Mouse (Mus musculus) liver, adult 2 months (tissue): ENCODE data around the gene Dnajb4. TPM values are rescaled to one million over a fixed set of nuclear protein-coding genes. Genes with fewer than 3 reads are reported as not detected.
A peak's percentile ranks its signal among the peaks of the same experiment; 100 is the strongest.
"Not testable (repeated sequence)": the region's sequence is repeated elsewhere in the genome, so short reads cannot be mapped to it uniquely, and the experiment has no call there.

Experiments used
- DNase-seq: peaks from one replicate; pipeline ENCODE4 v3.0.0-alpha.2; 2011; ENCODE audit warnings: low read depth, low spot score; ENCODE audit errors: extremely low read depth
- H3K27ac ChIP-seq: fragments of 200-500 bp; replicated peaks from 2 replicates; pipeline ENCODE4 v1.5.1; 2012; ENCODE audit warnings: low read depth, mild to moderate bottlenecking, control low read depth, inconsistent platforms, low read length; ENCODE audit not compliant: insufficient read depth
- H3K27me3 ChIP-seq: fragments of 200-500 bp; 2 replicates; pipeline ENCODE4 v1.6.1; 2012; ENCODE audit warnings: mild to moderate bottlenecking, moderate library complexity, low read length, inconsistent platforms; ENCODE audit not compliant: control insufficient read depth, insufficient read depth
- H3K36me3 ChIP-seq: fragments of 200-500 bp; 2 replicates; pipeline ENCODE4 v1.6.1; 2012; ENCODE audit warnings: low read length, inconsistent platforms; ENCODE audit not compliant: control insufficient read depth, insufficient read depth
- H3K4me1 ChIP-seq: fragments of 200-500 bp; 2 replicates; pipeline ENCODE4 v1.6.1; 2011; ENCODE audit warnings: low read length; ENCODE audit not compliant: control insufficient read depth, insufficient read depth
- H3K4me3 ChIP-seq: fragments of 200-500 bp; 2 replicates; pipeline ENCODE4 v1.5.1; 2011; ENCODE audit warnings: low read depth, mild to moderate bottlenecking, control low read depth, low read length, moderate library complexity; ENCODE audit not compliant: insufficient read depth
- H3K79me2 ChIP-seq: fragments of 200-500 bp; 2 replicates; pipeline ENCODE4 v1.6.1; 2012; ENCODE audit warnings: inconsistent platforms, mild to moderate bottlenecking, low read length, moderate library complexity; ENCODE audit not compliant: control insufficient read depth, insufficient read depth
- H3K9ac ChIP-seq: fragments of 200-500 bp; 2 replicates; pipeline ENCODE4 v1.6.1; 2012; ENCODE audit warnings: low read depth, mild to moderate bottlenecking, control low read depth, inconsistent platforms, low read length
- CTCF ChIP-seq: fragments of 200-500 bp; IDR thresholded peaks from 2 replicates; pipeline ENCODE4 v1.5.1; 2011; ENCODE audit warnings: low read depth, low read length, control low read depth
- POLR2A ChIP-seq: fragments of 200-500 bp; IDR thresholded peaks from 2 replicates; pipeline ENCODE4 v1.6.1; 2011; ENCODE audit warnings: low read length, control low read depth; ENCODE audit not compliant: insufficient read depth; ENCODE audit errors: extremely low read depth
- WGBS: fragments of 180-500 bp; shearing (Covaris S2); methylation state at CpG from one replicate; pipeline ENCODE4 v1.1.7; 2018; 5-methylcytosine and 5-hydroxymethylcytosine counted together
- polyA plus RNA-seq: library from polyadenylated mRNA; depleted of rRNA; stranded (reverse); fragments of >200 nt; gene quantifications from 2 replicates; pipeline ENCODE4 v1.2.3, GENCODE M21; 2012
- total RNA-seq: library from RNA; depleted of rRNA; stranded (reverse); fragments of >200 nt; gene quantifications from 2 replicates; pipeline ENCODE4 v1.2.3, GENCODE M21; 2014

Gene Dnajb4
- total and polyA plus RNA-seq, 2 experiments = 5.3 to 22.4 TPM

GRCm38 (mm10) chr3:152199125-152199524 is 11.0 kb downstream of the Dnajb4 start:
- no peak overlapping the region for H3K4me3 ChIP-seq

DNA sequence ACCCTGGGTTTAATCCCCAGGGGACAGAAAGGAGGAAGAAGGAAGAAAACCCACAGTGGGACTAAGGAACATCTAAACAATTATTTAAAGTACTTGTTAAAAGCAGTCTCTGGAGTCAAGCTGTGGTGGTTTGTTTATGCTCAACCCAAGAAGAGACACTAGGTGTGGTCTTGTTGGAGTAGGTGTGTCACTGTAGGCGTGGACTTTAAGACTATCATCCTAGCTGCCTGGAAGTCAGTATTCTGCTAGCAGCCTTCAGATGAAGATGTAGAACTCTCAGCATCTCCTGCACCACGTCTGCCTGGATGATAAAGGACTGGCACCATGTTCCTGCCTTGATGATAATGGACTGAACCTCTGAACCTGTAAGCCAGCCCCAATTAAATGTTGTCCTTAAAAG is 12.9 kb downstream of the Dnajb4 start:
- not testable (repeated sequence) for H3K79me2 ChIP-seq, H3K4me1 ChIP-seq, H3K4me3 ChIP-seq, H3K9ac ChIP-seq, DNase-seq, H3K27me3 ChIP-seq, H3K36me3 ChIP-seq, H3K27ac ChIP-seq
- 74% methylated on average over 2 of the region's 2 CpGs for WGBS

More at GRCm38 (mm10) chr3:152199125-152199524, 11.0 kb downstream of the Dnajb4 start:
- no peak for DNase-seq
- no peaks in the 10 kb centered on the region for H3K27me3 ChIP-seq
- peaks cover 5% of the 10 kb centered on the region; the same call in 1 of the 2 replicates for H3K4me1 ChIP-seq
- H3K27ac ChIP-seq = no peak overlapping the region
- H3K36me3 ChIP-seq = no peaks in the 10 kb centered on the region
- WGBS = 86% methylated on average over 3 of the region's 3 CpGs
- peaks cover 2% of the 10 kb centered on the region; the same call in 1 of the 2 replicates for H3K79me2 ChIP-seq
- no peak overlapping the region for H3K9ac ChIP-seq
- TF ChIP-seq CTCF (no peak), POLR2A (no peak)

DNA sequence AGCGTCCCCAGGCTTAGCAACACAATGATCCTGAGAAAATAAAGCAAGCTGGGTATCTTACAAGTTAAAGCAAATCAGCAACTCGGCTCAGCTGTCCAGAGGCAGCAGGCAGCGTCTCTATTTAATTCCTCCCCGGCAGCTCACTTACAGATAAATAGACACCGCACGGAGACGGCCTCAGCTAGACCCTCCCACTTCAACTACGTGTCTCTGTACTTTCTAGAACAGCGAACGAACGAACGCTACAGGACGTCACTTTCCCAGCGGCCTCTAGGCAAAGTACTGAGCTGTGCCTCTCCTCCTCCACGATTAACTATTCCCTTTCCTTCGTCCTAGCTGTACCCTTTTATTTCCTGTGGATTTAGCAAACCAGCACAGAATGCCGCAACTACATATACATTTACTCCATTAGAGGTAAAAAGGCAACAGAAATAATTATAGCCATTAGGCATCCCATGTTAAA is 16.4 kb downstream of the Dnajb4 start:
- Histone ChIP-seq H3K4me3 (peak overlapping the region; percentile 70), H3K4me1 (peaks cover 11% of the 10 kb centered on the region), H3K9ac (peak overlapping the region; percentile 45; the same call in 1 of the 2 replicates), H3K79me2 (peaks cover 5% of the 10 kb centered on the region), H3K27me3 (no peaks in the 10 kb centered on the region), H3K36me3 (no peaks in the 10 kb centered on the region), H3K27ac (peak overlapping the region; percentile 47)
- WGBS = under 1% methylated on average over 17 of the region's 17 CpGs
- DNase-seq = peak; percentile 97
- TF ChIP-seq POLR2A = peak; percentile 92
- no peak for TF ChIP-seq CTCF

- TF ChIP-seq POLR2A = no peak
- TF ChIP-seq CTCF = no peak
- Histone ChIP-seq H3K27ac (peak overlapping the region; percentile 47), H3K79me2 (peaks cover 7% of the 10 kb centered on the region), H3K9ac (peak overlapping the region; percentile 45), H3K36me3 (no peaks in the 10 kb centered on the region), H3K4me1 (peaks cover 12% of the 10 kb centered on the region), H3K27me3 (no peaks in the 10 kb centered on the region), H3K4me3 (peak overlapping the region; percentile 70)
- under 1% methylated on average over 7 of the region's 7 CpGs for WGBS
- DNase-seq = no peak
Measured at GRCm38 (mm10) chr3:152193177-152193576, 16.9 kb downstream of the Dnajb4 start.

DNA sequence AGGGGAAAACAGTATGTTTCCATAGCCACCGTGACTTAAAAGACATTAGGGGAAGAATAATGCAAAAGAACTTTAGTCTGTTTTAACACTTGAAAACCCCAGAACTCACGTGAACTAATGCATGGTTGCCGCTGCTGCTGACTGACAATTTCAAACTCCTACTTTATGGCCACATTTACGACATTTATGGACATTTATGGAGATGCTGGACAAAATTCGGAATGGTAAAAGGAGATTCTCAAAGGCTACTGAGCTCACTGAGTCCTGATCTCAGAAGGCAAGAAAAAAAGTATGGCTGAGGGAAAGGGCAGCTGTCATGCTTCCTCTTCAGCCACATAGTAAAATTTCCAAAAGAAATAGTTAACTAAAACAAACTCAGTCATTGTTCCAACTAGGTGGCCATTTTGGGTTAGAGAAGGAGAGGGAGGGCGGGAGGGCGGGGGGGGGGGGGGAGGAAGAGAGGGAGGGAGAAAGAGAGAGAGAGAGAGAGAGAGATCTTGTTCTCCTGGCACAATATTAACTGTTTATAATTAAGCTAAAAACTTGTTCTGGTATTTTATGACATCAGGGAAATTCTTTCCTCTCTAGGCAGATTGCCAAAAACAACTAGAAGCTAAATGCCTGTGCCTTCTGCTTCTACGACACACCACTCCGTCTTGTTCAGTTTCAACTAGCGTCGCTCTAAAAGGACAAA is 17.7 kb downstream of the Dnajb4 start:
- no peak for TF ChIP-seq POLR2A
- no peak for TF ChIP-seq CTCF
- H3K4me1 ChIP-seq = peaks cover 14% of the 10 kb centered on the region
- peak overlapping the region; percentile 82 for H3K9ac ChIP-seq
- peak overlapping the region; percentile 70 for H3K4me3 ChIP-seq
- peaks cover 7% of the 10 kb centered on the region for H3K79me2 ChIP-seq
- DNase-seq = peak; percentile 89
- no peaks in the 10 kb centered on the region for H3K27me3 ChIP-seq
- WGBS = 2% methylated on average over 10 of the region's 11 CpGs
- H3K27ac ChIP-seq = peak overlapping the region; percentile 33
- no peaks in the 10 kb centered on the region; the same call in 1 of the 2 replicates for H3K36me3 ChIP-seq

- Histone ChIP-seq H3K4me1 (peaks cover 14% of the 10 kb centered on the region), H3K36me3 (no peaks in the 10 kb centered on the region; the same call in 1 of the 2 replicates), H3K27me3 (no peaks in the 10 kb centered on the region), H3K79me2 (peaks cover 7% of the 10 kb centered on the region), H3K4me3 (peak overlapping the region; percentile 60), H3K27ac (peak overlapping the region; percentile 33), H3K9ac (peak overlapping the region; percentile 82)
- peak; percentile 92 for DNase-seq
- WGBS = 4% methylated on average over 6 of the region's 6 CpGs
- no peak for TF ChIP-seq POLR2A
- TF ChIP-seq CTCF = no peak
Measured at GRCm38 (mm10) chr3:152191791-152192237, 18.3 kb downstream of the Dnajb4 start.
